Mouse (Mus musculus) frontal cortex, postnatal 14 days (tissue): ENCODE measurements at regions not wholly inside any gene's neighbourhood (a gene's known extent, or its start where the extent isn't known, plus 50 kb on each side); places are given as distances from the start of the nearest gene placed in this dataset.

Experiments used
- DNase-seq, 2 experiments: peaks; one replicate each; pipeline ENCODE4 v3.0.0; 2022; ENCODE audit warnings: low spot score in 2 of 2

DNA sequence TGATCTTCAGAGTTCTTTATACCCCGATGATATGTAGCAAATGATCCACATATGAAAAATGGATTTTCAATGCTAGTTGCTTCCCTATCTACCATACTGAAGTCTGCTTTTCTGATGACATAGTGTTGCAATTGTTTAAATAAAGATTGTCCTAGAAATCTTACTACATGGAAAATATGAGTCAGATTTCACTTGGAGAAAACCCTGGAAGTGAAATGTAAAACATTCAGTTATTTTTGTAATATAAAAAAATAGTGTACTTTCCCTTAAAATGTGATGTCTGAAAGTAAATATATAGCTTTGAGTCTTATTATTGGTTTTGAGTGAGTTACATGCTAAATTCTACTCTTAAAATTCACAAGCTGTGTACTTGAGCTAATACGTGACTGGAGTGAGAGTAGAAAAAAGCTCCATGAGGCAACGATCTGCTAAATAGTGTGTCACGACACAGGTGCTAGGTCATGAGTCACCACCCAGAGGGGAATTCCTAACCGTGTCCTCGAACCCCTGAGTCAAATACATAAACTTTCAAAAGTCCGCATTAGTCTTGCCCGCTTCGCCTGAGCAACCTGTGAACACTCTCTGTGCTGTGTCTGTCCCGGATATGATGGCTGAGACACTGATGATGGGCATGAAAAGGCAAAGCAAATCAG, 430.5 kb downstream of the Hsfy2 start:
- no peak for DNase-seq

DNA sequence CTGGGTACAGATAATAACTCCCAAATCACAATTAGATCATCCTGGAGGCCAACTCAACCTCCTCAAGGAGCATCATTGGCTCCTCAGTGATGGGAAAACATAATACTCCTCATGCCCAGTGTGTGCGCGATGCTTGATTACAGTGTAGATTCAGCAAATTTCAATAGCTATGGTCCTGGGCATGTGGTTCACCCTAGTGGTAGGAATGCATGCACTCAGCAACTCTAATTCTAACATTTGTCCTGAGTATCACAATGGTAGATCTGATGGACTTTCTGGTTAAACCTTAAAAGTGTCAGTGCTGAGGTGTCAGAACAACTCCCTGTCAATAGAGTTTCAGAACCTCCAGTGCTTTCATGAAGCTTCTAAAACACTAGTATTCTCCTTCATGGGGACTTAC, 442.0 kb downstream of the Hsfy2 start:
- no peak for DNase-seq

DNA sequence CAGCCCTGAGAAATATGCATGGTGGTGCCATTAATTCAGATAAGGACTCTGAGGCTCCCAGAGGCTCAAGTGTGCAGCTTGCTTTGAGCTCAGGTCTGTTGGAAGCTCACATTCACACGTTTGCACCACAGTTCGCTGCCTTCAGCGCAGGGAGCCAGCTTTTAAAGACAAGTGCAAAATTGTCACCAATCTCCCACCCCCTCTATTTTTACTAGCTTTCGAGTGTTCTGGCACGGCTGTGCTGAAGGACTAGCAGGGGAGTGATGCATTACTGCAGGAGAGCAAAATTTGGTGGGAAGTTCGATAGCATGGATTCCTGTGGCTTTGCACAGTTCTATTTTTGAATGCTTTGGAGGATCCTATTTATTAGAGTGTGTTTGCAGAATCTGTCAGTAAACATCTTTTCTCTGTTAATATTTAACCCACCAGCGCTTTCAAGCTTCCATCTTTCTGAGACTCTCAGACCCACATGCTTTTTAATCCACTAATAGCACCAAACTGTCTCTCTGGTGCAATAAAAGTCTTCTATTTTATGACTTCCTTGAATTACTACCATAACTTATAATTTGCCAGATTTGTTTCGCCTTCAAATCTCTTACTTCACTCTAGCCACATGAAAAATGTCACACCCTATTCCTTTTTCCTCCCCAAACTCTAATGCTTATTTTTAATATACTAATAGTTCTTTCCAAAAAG, 453.6 kb downstream of the Hsfy2 start:
- DNase-seq: no peak

DNA sequence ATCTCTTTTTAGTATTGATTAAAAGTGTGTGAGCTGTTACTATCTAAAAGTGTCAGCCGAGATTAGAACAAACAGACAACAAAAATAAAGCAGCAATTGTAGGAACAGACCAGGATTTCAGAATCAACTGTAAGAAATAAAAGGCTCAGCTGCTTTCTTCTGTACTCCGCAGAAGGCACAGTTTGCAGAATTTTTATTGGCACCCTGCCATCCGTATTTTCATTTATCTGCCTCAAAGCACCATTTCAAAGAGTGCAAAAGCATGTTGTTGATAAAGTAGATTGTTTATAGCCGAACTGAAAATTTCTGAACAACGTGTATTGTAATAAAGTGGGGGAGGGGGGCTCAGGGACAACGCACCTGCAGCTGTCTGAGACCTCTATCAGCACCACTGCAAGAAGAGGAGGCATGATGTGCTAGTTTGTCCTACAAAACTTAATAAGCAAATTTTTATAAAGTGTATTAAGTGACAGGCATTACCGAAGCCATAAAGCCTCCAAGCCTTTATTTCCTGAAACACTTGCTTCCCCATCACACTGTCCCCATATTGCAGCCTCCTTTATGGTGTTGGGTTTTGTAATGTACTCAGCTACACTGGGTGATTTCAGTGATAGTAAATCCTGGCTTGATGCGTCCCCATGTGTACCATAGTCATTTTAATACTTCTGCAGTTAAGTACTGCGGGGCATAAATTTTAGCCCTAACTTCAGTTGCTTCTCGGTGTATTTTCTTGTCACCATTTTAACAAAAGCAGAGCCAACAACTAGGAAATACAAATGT, 457.8 kb downstream of the Hsfy2 start:
- no peak for DNase-seq

DNA sequence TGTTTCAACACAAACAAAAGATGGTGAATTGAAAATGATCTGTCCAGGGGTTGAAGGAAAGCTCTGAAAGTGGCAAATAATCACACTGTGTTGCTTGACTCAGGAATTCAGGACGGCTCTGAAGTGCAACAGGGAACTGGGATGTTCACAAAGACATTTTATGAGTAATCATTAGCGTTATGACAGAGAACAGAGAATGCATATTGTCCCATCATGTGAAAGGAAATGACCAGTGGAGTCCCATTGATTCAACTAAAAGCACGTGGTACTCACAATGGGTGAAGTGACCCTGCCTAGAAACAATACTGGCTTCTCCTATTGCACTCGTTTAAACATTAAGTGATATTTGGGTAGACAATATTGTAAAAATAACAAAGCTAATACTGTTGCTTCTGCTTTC, 466.1 kb downstream of the Hsfy2 start:
- no peak for DNase-seq

DNA sequence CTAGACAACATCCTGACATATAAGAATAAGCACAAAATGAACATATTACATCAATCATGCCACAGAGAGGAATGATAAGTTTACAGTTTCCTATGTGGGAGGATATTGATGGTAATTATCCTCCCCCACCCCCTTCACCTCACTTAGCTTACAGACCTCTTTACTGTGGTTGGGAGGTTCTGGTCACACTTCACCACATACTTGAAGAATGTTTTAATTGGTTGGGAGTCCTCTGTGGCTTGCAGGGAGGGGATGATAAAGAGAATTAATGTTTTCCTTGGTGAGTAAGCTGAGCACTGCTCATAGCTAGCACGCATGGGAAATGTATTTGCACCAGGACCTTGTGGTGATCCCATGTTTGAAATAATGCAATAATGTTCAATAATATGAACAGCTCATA, 468.5 kb downstream of the Hsfy2 start:
- no peak for DNase-seq

DNA sequence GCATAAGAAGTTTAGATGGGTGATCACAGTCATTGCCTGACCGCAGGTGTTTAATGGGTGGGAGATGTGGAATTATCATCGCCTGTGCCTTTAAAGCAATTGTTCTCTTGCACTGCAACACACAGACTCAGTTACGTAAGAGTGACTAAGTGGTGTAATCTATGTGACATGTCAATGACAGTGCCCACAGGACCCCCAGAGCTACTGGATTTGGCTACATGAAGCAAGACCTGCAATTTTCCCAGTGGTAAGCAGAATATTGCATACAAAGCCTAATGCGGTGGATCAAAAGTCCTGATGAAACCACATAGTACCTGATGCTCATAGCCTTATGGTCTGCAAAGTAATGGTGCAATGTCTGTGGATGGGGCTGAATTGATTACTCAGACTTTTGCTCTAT, 469.2 kb downstream of the Hsfy2 start:
- DNase-seq: no peak

DNA sequence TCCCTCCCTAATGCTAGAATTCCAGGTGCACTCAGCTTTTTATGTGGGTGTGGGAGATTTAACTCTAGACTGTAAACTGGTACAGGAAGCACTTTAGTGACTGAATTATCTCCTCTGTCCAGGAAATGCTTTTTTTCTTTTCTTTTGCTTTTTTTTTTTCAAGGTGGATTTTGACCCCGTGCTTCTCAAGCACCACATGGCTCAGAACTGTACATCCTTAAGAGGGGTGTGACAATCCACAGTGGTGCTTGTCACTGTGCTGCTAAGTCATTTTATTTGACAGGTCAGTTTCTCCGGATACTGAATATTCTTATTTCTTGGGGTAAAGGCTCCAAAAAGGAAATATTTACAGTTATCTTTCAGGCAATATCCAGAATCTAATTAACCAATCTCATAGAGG, 472.0 kb downstream of the Hsfy2 start:
- DNase-seq: no peak

DNA sequence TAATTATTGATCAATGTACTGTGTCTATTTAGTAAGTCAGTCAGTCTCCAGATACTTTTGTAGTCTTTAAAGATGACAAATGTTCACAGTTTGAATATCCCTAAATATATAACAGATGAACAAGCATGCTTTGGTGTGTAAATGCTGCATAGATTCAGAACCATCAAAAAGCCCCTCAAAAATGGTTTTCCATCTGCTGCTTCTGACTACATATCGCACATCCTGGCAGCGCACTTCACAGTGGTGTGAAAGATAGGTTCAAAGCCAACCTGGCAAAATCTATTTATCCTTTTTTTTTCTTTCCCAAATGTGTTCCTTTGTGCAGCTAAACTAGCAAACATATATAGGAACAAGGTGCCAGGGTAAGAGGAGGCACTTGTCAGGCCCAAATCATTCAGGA, 472.9 kb downstream of the Hsfy2 start:
- no peak for DNase-seq

DNA sequence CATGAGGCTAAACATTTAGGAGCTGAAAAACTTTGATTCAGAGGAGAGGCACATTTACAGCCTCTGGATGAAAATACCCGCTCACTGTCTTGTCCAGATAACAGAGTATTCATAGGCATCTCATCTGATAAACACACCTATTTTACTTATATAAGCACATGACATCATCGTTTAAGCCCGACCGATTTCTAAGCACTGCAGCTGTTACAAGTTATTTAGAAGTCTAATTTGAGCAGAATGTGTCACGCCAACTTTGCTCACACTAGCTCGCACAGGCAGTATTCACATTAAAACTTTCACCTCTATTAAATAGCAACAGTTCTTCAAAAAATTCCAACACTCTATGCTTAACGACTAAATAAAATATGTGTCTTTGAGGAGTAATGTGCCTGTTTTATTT, 506.3 kb downstream of the Hsfy2 start:
- no peak for DNase-seq

DNA sequence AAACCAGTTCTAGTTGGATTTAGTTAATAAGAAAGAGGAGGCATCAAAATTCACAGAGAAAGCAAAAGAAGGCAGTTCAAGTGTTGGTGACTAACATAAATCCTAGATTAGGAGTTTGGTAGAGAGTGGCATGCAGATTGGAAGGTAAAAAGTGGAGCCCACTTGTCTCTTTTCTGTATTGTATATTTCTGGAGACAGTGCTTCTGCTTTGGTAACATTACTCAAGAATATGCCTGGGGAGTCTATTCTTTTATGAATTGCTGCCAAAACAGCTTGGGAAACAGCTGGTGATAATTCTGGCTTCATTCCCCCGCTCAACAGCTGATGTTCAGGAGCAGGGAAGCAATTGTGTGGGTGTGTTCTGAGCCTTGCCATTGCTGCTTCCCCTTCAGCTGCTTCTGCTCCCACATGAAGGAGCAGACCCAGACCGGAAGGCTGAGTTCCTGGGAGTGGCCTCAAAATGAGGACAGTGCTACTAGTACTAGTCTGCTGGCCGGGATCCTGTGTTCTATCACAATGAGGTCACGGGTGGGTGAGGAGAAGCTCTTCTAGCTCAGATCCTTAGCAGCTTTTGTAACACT, 547.9 kb downstream of the Hsfy2 start:
- peak; percentile 40 to 58 for DNase-seq

DNA sequence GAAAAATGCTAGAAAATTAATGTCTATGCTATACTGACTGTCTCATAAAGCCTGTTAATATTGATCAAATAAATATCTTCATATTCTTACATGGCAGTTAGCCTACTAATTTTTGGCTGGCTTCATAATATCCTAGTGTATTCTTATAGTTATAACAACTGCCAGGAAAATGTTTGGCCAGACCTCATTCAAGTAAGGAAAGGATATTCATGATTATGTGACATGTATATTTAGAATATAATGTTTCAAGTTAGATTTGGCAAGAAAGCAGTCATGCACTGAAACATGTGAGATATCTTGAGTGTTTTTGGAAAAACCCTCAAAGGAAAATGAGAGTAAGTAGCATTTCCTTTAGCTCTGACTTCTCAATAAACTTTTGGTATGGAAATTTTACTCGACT, 548.9 kb downstream of the Hsfy2 start:
- no peak for DNase-seq

DNA sequence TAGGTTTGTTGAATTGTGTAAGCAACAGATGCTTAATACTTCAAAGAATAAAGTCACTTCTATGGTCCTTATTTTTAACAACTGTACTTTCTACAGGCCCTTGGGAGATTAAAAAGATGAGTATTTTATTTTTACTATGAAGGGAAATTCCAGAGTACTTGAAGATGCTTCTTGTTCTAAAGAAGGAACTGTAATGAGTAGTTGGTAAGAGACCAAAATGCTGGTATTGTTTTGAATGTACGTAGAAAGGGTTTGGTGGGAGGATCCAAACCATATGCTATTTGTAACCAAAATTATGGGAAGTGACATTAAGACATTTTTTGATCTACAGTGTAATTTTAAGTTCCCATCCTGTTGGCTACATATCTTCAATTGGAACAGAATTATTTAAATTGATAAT, 560.5 kb downstream of the Hsfy2 start:
- DNase-seq: no peak

DNA sequence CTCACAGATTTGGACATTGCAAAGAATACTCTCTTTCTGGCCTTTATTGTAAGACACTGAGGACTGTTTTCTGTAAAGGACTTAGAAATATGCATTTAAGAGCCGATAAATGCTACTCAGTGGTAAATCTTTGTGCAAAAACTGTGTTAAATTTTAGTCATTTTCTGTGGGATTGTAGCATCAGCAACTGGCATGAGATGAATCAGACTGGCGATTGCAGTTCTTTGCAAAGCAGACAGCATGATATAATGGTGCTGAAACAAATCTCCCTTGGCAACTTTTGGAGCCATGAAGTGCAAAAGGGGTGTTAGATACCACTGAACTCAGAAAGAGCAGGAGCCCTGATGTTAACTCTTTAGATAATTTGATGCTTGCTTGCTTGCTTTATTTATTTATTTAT, 565.0 kb downstream of the Hsfy2 start:
- DNase-seq: no peak

DNA sequence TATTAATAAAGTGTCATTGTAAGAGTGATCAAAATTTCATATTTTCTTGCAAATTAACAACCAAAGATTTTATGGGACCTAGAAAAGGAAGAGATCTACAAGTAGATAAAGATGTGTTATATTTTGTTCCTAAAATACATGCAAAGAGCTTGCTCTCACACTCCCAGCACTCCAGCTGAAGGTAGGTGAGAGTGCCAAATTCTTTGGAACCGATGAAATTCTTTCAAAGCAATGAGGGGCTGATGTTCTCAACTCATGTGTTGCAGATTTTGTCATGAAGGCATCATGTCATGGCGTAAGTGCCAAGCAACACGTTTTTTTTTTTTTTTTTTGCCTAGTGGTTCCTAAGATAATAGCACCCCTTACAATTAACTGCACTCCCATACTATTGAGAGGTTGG, 573.8 kb downstream of the Hsfy2 start:
- DNase-seq: no peak
